Mouse (Mus musculus) skeletal muscle tissue, adult 2 months (tissue): ENCODE results near the gene Ptpn23.
"Not testable (repeated sequence)": the region's sequence is repeated elsewhere in the genome, so short reads cannot be mapped to it uniquely, and the experiment has no call there.

Experiments used
- DNase-seq: peaks from one replicate; pipeline ENCODE4 v3.0.0-alpha.2; 2012; ENCODE audit warnings: low read depth, low spot score

Gene Ptpn23

GRCm38 (mm10) chr9:110408099-110408773 lies at the start of gene Ptpn23:
Ptpn23 (minus strand) TSS chr9:110408213.
- peak; percentile 99 for DNase-seq

GRCm38 (mm10) chr9:110452523-110452922 lies 44.5 kb upstream of the Ptpn23 start:
- no peak for DNase-seq

GRCm38 (mm10) chr9:110448857-110449617 lies 41.0 kb upstream of the Ptpn23 start:
- peak; percentile 86 for DNase-seq

GRCm38 (mm10) chr9:110448356-110448755 lies 40.3 kb upstream of the Ptpn23 start:
- DNase-seq, result no peak

GRCm38 (mm10) chr9:110440559-110440958 lies 32.5 kb upstream of the Ptpn23 start:
- DNase-seq, result no peak

GRCm38 (mm10) chr9:110440049-110440448 lies 32.0 kb upstream of the Ptpn23 start:
- no peak for DNase-seq

GRCm38 (mm10) chr9:110436041-110436440 lies 28.0 kb upstream of the Ptpn23 start:
- DNase-seq, result no peak

- no peak for DNase-seq
Measured at GRCm38 (mm10) chr9:110433045-110433444, 25.0 kb upstream of the Ptpn23 start.

GRCm38 (mm10) chr9:110431241-110431640 lies 23.2 kb upstream of the Ptpn23 start:
- no peak for DNase-seq

GRCm38 (mm10) chr9:110419511-110420112 lies 11.6 kb upstream of the Ptpn23 start, which contains the start of gene Ngp:
Ngp (plus strand) TSS chr9:110419747.
- DNase-seq, result no peak

- DNase-seq, result no peak
Measured at GRCm38 (mm10) chr9:110413785-110414184, 5.8 kb upstream of the Ptpn23 start.

- DNase-seq, result no peak
Measured at GRCm38 (mm10) chr9:110412926-110413325, 4.9 kb upstream of the Ptpn23 start.

- peak; percentile 73 for DNase-seq
Measured at GRCm38 (mm10) chr9:110410908-110411887, 3.2 kb upstream of the Ptpn23 start.

GRCm38 (mm10) chr9:110407311-110408098 lies 508 bp downstream of the Ptpn23 start:
- peak; percentile 22 for DNase-seq

- not testable (repeated sequence) for DNase-seq
Measured at GRCm38 (mm10) chr9:110403240-110403639, 4.8 kb downstream of the Ptpn23 start.

GRCm38 (mm10) chr9:110402731-110403130 lies 5.3 kb downstream of the Ptpn23 start:
- DNase-seq, result no peak

GRCm38 (mm10) chr9:110400650-110401049 lies 7.4 kb downstream of the Ptpn23 start:
- DNase-seq, result no peak

GRCm38 (mm10) chr9:110393295-110393694 lies 14.7 kb downstream of the Ptpn23 start:
- DNase-seq, result no peak

- no peak for DNase-seq
Measured at GRCm38 (mm10) chr9:110390843-110391242, 17.2 kb downstream of the Ptpn23 start.

- DNase-seq, result no peak
Measured at GRCm38 (mm10) chr9:110388011-110388410, 20.0 kb downstream of the Ptpn23 start.
